Mouse (Mus musculus) spleen, adult 2 months (tissue): ENCODE data around the gene 1700013G24Rik.

Experiments
- CTCF ChIP-seq: fragments of 200-500 bp; IDR thresholded peaks from 2 replicates; pipeline ENCODE4 v1.5.1; 2011; ENCODE audit warnings: mild to moderate bottlenecking, inconsistent platforms; ENCODE audit not compliant: insufficient read depth, insufficient read length, insufficient replicate concordance; ENCODE audit errors: extremely low read depth
- POLR2A ChIP-seq: fragments of 200-500 bp; IDR thresholded peaks from 2 replicates; pipeline ENCODE4 v1.6.1; 2011; ENCODE audit warnings: low read depth, low read length, inconsistent platforms

- no peak for TF ChIP-seq CTCF
- no peak for TF ChIP-seq POLR2A
Observed at GRCm38 (mm10) chr4:137417712-137418564, 35.1 kb upstream of the 1700013G24Rik start.
